Mouse (Mus musculus) T-helper 1 cell (primary cell): ENCODE measurements around the gene Gm4969.
"Not testable (repeated sequence)": the region's sequence is repeated elsewhere in the genome, so short reads cannot be mapped to it uniquely, and the experiment has no call there.

Experiments used
- in situ Hi-C: fragments of 300-600 bp; cut with MboI, MseI; formaldehyde crosslinking; loops from one replicate; pipeline ENCODE4 v1.15.1; 2025; ENCODE audit warnings: high pct_unique_total_duplicates

Gene Gm4969

DNA sequence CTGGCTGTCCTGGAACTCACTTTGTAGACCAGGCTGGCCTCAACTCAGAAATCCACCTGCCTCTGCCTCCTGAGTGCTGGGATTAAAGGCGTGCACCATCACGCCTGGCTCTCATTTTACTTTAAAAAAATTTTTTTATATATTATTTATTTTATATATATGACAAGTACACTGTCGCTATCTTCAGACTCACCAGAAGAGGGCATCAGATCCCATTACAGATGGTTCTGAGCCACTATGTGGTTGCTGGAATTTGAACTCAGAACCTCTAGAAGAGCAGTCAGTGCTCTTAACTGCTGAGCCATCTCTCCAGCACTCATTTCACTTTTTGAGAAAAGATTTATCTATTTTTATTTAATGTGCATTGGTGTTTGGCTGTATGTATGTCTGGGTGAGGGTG lies 47.1 kb downstream of the Gm4969 start:
- in situ Hi-C loops, result not testable (repeated sequence)

DNA sequence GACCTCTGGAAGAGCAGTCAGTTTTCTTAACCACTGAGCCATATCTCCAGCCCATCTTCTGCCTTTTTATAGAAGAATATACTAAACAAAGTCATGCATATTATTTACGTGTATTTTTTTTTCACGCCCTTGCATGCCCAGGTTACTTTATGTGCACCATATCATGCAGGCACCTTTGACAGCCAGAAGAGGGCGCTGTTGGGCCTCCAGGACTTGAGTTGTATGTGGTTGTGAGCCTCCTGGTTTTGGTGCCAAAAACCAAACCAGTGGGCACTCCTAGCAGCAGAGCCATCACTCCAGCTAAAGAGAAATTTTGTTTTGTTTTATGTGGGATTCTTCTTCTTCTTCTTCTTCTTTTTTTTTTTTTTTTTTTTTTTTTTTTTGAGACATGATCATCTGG lies 48.7 kb downstream of the Gm4969 start:
- in situ Hi-C loops, result no loop called here

DNA sequence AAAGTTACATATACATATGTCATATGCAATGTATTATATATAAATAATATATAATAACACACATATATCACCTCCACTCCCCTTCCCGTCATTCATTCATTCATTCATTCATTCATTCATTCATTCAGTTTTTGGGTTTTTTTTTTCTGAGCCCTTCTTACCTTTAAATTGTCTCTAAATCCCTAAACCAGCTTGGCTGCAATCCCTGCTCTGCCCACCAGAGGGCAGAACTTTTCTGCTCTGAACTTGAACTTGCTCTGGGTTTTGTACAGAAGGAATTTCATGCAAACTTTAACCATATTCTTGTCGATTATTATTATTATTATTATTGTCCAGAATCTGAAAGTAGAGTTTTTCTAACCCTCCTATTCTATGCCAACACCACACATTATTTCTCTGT lies 49.5 kb downstream of the Gm4969 start:
- in situ Hi-C loops, result no loop called here

DNA sequence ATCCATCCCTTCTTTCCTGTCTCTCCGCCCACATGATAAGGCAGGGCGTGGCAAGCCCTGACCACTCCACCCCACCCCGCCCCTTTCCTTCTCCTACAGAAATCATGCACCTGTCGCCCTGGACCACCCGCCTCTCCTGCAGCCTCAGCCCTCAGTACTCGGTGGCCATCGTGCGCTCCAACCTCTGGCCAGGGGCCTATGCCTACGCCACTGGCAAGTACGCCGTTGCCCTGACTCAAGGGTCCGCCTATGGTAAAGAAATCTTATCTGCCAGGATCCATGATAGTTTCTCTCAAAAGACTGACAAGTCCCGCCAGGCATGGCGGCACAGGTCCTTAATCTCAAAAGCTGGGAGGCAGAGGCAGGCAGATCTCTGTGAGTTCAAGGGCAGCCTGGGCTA lies 50.2 kb downstream of the Gm4969 start:
- in situ Hi-C loops, result no loop called here

DNA sequence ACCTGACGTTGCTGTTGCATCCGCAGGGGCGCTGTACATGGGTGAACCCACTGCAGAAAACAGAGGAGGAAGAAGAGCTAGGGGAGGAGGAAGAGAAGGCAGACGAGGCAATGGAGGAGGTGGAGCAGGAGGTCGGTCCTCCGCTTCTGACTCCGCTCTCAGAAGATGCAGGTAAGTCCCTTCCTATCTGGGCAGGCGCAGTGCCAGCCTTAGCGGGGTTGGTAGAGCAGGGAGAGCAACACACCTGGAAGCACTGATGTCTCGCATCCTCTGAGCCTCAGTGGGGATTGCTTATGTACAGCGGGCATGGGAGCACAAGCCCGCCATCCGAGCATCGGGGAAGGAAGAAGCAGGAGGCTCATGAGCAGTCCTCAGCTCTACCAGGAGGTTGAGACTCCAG lies 51.1 kb downstream of the Gm4969 start:
- in situ Hi-C loops, result no loop called here

DNA sequence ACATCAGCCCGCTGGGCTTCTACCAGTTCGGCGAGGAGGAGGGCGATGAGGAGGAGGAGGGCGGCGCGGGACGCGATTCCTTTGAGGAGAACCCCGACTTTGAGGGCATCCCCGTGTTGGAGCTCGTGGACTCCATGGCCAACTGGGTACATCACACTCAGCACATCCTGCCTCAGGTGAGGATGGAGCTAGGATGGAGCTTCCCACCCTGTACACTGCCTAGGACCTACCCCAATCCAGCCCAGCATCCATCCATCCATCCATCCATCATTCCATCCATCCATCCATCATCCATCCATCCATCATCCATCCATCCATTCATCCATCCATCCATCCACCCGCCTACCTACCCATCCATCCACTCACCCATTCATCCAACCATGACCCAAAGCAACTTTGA lies 52.3 kb downstream of the Gm4969 start:
- in situ Hi-C loops, result no loop called here

DNA sequence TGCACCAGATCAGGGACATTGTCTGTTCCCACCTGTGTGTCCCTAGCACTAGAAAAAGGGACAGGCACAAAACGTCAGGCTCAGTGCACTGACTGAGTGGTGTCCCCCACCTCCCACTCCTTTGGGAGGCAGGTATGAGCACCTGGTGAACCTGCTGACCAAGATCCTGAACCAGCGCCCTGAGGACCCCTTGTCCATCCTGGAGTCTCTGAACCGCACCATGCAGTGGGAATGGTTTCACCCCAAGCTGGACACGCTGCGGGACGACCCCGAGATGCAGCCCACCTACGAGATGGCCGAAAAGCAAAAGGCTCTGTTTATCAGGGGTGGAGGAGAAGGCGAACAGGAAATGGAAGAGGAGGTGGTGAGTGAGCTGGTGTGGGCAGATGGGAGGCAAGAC lies 60.8 kb downstream of the Gm4969 start:
- in situ Hi-C loops, result no loop called here

DNA sequence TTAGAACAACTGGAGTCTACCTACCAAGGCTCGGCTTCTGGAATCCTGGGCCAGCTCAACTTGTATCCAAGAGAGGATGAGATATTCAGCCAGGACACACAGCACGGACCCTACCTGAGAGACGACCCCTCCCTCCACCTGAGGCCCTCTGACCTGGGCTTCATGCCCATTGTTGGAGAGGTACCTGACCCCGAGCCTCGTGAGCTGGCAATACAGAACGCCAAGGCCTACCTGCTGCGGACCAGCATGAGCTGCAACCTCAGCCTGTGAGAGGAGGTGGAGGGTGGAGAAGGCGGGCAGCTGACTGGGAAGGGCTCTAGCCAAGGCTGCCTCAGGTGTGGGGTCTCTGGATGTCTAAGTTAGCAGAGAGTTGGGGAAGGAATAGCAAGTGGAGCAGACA lies 63.1 kb downstream of the Gm4969 start:
- in situ Hi-C loops, result no loop called here

DNA sequence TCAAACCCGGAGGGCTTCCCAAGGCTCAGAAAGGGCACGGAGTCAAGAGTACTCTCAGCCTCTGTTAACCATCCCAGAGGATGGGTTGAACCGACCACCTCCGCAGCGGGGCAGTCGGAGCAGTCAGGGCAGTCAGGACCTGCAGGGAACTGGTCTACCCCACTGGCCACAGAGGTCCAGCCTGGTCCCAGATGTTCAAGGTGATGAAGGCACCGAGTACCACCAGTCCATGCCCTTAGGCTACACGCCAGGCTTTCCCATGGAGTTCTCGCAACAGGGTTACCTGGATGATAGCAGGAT lies 63.4 kb downstream of the Gm4969 start:
- in situ Hi-C loops, result no loop called here

DNA sequence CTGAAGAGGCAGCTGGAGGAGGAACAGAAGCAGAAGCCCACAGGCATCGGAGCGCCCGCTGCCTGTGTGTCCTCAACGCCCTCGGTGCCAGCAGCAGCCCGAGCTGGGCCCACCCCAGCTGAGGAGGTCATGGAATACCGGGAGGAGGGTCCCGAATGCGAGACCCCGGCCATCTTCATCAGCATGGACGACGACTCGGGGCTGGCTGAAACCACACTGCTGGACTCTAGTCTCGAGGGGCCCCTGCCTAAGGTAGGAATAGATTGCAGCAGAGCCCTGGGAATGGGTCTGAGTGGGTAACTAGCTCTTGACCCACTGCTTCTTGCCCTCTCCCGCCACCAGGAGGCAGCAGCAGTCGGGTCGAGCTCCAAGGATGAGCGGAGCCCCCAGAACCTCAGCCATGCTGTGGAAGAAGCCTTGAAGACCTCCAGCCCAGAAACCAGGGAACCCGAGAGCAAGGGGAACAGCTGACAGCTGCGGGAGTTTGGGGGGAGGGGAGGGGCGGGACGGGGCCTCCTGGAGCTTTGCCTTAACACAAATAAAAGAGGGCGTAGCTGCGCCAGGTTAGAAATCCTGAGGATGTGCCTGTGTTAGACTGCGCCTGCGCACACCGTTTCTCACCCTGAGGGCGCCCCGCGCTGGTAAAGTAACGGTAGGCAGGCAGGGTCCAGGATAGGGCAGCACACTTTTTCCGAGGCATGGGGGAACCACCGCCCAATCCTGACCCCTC lies 64.0 kb downstream of the Gm4969 start, which contains the start of gene Rsph6a:
Rsph6a (plus strand) TSS at position 644 of the 730 bp plus-strand sequence.
- in situ Hi-C loops, result no loop called here

DNA sequence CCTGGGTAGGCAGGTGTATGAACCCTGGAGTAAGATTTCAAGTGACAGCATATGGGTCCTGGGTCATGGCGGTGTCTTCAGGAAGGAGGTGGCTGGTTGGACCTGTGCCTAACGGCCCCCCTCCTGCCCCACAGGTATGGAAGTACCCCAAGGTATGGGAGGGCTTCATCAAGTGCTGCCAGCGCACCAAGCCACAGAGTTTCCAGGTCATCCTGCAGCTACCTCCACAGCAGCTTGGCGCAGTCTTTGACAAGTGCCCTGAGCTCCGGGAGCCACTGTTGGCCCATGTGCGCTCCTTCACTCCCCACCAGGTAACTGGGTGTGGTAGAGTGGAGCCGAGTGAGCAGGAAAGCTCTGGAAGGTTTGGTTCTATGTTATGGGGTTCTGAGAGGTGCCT lies 65.0 kb downstream of the Gm4969 start:
- in situ Hi-C loops, result no loop called here

DNA sequence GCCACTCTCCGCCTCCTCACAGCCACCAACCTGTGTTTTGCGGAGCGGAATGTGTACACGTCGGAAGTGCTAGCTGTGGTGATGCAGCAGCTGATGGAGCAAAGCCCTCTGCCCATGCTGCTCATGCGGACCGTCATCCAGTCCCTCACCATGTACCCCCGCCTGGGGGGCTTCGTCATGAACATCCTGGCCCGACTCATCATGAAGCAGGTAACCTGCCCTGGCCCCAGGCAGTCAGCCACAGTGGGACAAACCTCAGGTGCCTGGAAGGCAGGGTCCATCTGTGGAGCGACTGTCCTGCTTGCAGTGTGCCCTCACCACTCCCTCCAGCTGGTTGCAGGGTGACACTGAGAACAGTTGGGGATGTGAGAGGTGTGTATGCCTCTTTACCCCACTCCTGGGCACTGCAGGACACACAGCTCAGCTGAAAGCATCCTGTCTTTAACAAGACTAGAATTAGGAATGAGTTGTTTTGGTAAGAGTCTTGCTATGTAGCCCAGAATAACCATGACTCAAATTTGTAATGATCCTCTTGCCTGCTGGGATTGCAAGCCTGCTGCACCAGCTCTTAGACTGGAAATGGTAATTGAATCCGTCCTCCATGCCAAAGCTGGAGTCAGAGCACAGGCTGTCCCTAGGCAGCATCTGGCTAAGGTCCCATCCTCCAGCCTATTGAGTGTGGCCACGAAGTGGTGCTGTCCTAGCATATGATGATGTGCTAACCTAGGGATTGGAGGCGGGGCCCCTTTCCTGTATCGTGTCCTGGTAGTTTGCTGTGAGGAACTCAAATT lies 65.6 kb downstream of the Gm4969 start:
- in situ Hi-C loops, result no loop called here

DNA sequence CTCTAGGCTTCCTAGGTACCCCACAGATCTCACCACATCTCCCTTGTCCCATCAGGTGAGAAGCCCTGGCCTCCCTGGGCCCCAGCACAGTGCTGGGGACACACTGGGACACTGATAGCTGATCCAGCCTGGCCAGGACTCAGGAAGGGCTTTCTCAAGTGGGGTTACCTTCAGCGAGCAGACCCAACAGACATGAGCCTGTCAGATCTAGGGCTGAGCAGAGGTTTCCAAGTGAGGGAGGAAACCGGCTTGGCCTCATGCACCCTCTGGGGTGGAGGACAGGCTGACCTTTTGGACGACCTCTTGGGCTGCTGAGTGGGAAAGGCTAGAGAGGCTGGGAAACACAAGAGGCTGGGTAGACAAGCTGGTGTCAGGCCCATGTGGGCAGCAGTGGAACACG lies 67.0 kb downstream of the Gm4969 start:
- in situ Hi-C loops, result no loop called here

DNA sequence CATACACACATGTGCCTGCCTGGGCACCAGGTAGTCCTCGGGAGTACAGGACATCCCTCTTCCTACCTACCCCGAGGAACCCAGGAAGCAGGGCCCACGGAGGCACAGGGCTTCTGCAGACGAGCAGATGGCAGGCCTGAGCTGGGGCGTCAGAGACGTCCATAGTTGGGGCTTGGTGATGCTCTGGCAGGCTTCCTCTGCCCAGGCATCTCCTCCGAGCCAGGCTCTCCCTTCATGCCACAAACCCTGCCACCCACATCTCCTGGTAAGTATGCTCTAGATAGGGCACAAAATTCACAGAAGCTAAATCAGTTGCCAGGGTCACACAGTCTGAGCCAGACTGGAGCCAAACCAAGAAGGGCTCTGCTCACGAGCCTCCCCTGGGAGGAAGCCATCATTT lies 68.0 kb downstream of the Gm4969 start:
- in situ Hi-C loops, result no loop called here

DNA sequence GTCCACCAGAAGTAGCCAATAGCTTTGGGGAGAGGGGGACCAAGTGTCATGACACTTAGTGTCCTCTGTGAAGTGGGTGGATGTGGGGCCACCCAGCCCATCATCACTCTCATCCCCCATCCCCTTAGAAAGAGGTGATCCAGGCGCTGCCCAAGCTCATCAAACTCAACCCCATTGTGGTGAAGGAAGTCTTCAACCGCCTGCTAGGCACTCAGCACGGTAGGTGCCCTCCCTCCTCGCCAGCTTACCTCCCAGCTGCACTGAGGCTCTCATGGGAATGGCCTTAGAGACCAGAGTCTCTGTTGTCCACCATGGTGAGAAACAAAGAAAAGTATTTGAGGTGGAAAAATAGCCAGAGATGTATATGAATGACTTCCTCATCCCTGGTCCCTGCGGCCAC lies 68.9 kb downstream of the Gm4969 start:
- in situ Hi-C loops, result no loop called here
